Mouse (Mus musculus) R1 (cell line): ENCODE results near the gene Phox2b.

ENCODE experiments used
- DNase-seq: peaks from one replicate; pipeline ENCODE4 v3.0.0-alpha.2; 2018; ENCODE audit warnings: low read depth, low spot score

Gene Phox2b

GRCm38 (mm10) chr5:67091766-67092165 is 7.3 kb downstream of the Phox2b start:
- no peak for DNase-seq

- no peak for DNase-seq
Observed at GRCm38 (mm10) chr5:67090856-67091255, 8.2 kb downstream of the Phox2b start.

- peak; percentile 63 for DNase-seq
Observed at GRCm38 (mm10) chr5:67083117-67083516, 16.0 kb downstream of the Phox2b start.

- peak; percentile 58 for DNase-seq
Observed at GRCm38 (mm10) chr5:67063596-67063995, 35.5 kb downstream of the Phox2b start.

GRCm38 (mm10) chr5:67060519-67060918 is 38.6 kb downstream of the Phox2b start:
- no peak for DNase-seq

GRCm38 (mm10) chr5:67057803-67058202 is 41.3 kb downstream of the Phox2b start:
- peak; percentile 60 for DNase-seq

- peak; percentile 75 for DNase-seq
Observed at GRCm38 (mm10) chr5:67048003-67048402, 51.1 kb downstream of the Phox2b start.
